Mouse (Mus musculus) hindbrain, embryonic 12.5 days (tissue): ENCODE measurements around the gene Sel1l3. TPM values are rescaled to one million over a fixed set of nuclear protein-coding genes. Genes with fewer than 3 reads are reported as not detected.

Experiments
- ATAC-seq: fragments of 200-750 bp; cut with Nextera tagmentation; 2 replicates; pipeline ENCODE4 v1.8.0; 2017; ENCODE audit warnings: moderate TSS enrichment; ENCODE audit not compliant: low FRiP score
- H3K27ac ChIP-seq: fragments of 300-500 bp; sonication (generic); 2 replicates; pipeline ENCODE4 v1.5.1; 2016; ENCODE audit warnings: mild to moderate bottlenecking
- H3K27me3 ChIP-seq: fragments of 300-500 bp; sonication (generic); 2 replicates; pipeline ENCODE4 v1.6.1; 2016; ENCODE audit warnings: mild to moderate bottlenecking
- H3K36me3 ChIP-seq: fragments of 300-500 bp; sonication (generic); 2 replicates; pipeline ENCODE4 v1.6.1; 2016; ENCODE audit warnings: mild to moderate bottlenecking
- H3K4me1 ChIP-seq: fragments of 300-500 bp; sonication (generic); 2 replicates; pipeline ENCODE4 v1.6.1; 2016
- H3K4me2 ChIP-seq: fragments of 300-500 bp; sonication (generic); replicated peaks from 2 replicates; pipeline ENCODE4 v1.6.1; 2016; ENCODE audit warnings: mild to moderate bottlenecking
- H3K4me3 ChIP-seq: fragments of 300-500 bp; sonication (generic); 2 replicates; pipeline ENCODE4 v1.5.1; 2016; ENCODE audit warnings: mild to moderate bottlenecking
- H3K9ac ChIP-seq: fragments of 300-500 bp; sonication (generic); 2 replicates; pipeline ENCODE4 v1.6.1; 2016; ENCODE audit warnings: mild to moderate bottlenecking, moderate library complexity
- H3K9me3 ChIP-seq: fragments of 300-500 bp; sonication (generic); replicated peaks from 2 replicates; pipeline ENCODE4 v1.6.1; 2016; ENCODE audit warnings: mild to moderate bottlenecking
- WGBS: fragments of 180-500 bp; shearing (Covaris S2); methylation state at CpG from one replicate; pipeline ENCODE4 v1.1.7; 2016; 5-methylcytosine and 5-hydroxymethylcytosine counted together
- polyA plus RNA-seq: library from polyadenylated mRNA; unstranded; fragments of >200 nt; fragmentation: Nextera tagmentation; extraction: Ambion mirVana; gene quantifications from 2 replicates; pipeline ENCODE4 v1.2.1, GENCODE M21; 2016

The Sel1l3 gene
- polyA plus RNA-seq, 1 experiment from 2014 or later = 5.1 TPM

DNA sequence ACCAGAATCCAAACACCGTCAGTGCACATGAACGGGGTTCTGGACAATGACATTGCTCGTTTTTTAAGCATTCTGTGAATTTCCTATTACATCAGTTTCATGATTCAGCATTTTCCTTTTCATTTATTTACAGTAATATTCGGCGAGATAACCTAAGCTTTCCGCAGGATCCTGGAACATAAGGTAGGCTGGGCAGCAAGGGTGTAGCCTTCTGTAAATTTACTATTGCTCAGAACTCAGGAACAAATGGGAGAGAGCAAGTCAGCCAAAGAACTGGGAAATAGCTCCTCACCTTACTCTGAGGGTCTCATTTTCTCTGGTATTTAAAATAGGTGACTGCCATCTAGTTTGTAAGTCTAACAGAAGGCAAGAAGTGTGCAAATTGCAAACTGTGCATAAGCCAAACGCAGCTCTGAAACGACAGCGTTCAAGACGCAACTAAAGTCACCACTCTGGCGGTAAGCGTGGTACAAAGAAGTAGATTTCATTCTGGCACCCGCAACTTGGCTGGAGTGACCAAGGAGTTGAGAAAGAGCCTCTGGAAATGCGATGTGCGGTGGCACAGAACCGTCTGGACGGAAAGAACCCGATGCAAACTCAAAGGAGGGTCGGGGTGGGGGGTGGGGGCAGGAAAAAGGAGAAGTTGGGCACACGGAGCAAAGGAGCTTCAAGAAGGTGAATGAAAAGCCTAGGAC is 1.5 kb downstream of the Sel1l3 start:
- Histone ChIP-seq H3K27me3 (peaks cover 27% of the 10 kb centered on the region), H3K4me1 (peaks cover 20% of the 10 kb centered on the region), H3K9ac (peak overlapping the region; percentile 75), H3K4me2 (peak overlapping the region; percentile 98), H3K27ac (no peak overlapping the region), H3K9me3 (no peaks in the 10 kb centered on the region), H3K4me3 (peak overlapping the region; percentile 70), H3K36me3 (no peaks in the 10 kb centered on the region)
- ATAC-seq = no peak
- WGBS = 23% methylated on average over 20 of the region's 20 CpGs

DNA sequence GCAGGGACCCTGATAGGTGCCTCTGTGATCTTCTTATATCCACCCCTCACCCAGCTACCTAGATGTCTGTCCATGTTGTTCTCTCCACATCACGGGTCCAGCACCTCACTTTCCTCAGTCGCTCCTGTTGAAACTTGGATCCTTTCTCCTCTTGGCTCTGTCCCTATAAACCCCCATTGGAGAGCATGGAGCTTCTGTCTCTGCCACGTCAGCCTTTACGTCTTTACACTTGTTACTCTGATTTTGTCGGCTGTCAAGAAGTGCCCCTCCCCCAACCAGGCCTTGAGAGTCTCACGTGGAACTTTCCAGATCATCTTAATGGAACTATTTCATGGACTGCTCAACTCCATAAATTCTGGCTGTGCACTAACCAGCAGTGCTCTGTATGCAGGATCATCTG is 2.5 kb downstream of the Sel1l3 start:
- H3K4me2 ChIP-seq = 0 out of 2 replicates have a peak overlapping the region, but pooled peaks have one; percentile 3
- H3K4me1 ChIP-seq = peaks cover 20% of the 10 kb centered on the region
- H3K9ac ChIP-seq = no peak overlapping the region
- H3K4me3 ChIP-seq = no peak overlapping the region
- no peaks in the 10 kb centered on the region for H3K9me3 ChIP-seq
- no peak overlapping the region for H3K27ac ChIP-seq
- H3K36me3 ChIP-seq = no peaks in the 10 kb centered on the region
- ATAC-seq = no peak
- WGBS = 54% methylated on average over 6 of the region's 6 CpGs
- H3K27me3 ChIP-seq = peaks cover 27% of the 10 kb centered on the region

DNA sequence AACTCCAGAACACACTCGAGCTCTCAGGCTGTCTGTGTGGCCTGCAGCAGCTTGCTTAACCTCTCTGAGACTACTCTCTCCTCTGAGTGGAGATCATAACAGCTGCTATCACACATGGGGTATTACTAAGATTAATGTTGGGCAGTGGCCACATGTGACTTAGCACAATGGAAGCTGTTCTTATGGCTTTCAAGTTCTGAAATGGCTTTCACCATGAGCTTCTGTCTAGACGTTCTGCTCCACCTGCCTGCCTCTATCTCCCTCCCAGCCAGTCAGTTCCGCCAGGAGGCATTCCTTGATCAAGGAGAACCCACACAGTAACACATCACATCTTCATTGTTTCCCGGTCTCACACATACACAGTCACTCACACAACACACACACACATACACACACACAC is 3.2 kb downstream of the Sel1l3 start:
- H3K27me3 ChIP-seq = peaks cover 27% of the 10 kb centered on the region
- peaks cover 20% of the 10 kb centered on the region for H3K4me1 ChIP-seq

DNA sequence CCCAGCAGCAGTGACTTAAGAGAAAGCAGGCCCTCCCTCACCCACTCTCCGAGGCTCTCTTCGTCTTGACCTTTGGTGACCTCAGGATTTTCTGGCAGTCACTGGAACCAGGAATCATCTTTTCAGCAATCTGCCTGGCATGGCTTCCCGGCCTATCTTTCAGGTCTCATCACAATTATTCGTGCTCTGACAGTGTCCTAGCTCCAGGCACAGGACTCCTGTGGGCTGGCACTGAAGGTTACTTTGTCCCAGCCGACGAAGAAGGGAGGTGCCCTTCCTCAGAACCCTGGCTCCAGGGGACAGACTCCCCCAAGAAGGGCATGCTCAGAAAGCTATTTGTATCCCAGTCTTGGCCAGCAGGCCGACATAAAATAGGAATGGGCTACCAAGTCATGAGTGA is 4.0 kb downstream of the Sel1l3 start:
- H3K4me3 ChIP-seq = no peak overlapping the region
- peaks cover 17% of the 10 kb centered on the region for H3K4me1 ChIP-seq
- no peak for ATAC-seq
- H3K27me3 ChIP-seq = peaks cover 27% of the 10 kb centered on the region
- 37% methylated on average over 7 of the region's 7 CpGs for WGBS
- H3K27ac ChIP-seq = no peak overlapping the region
- H3K36me3 ChIP-seq = no peaks in the 10 kb centered on the region
- H3K4me2 ChIP-seq = no peak overlapping the region
- H3K9ac ChIP-seq = no peak overlapping the region
- no peaks in the 10 kb centered on the region for H3K9me3 ChIP-seq

More for the DNA sequence above, 3.2 kb downstream of the Sel1l3 start:
- H3K9me3 ChIP-seq = no peaks in the 10 kb centered on the region
- WGBS = 75% methylated on average over 4 of the region's 4 CpGs
- H3K4me2 ChIP-seq = no peak overlapping the region
- no peak for ATAC-seq
- H3K27ac ChIP-seq = no peak overlapping the region
- no peaks in the 10 kb centered on the region for H3K36me3 ChIP-seq
- H3K9ac ChIP-seq = no peak overlapping the region
- H3K4me3 ChIP-seq = no peak overlapping the region

DNA sequence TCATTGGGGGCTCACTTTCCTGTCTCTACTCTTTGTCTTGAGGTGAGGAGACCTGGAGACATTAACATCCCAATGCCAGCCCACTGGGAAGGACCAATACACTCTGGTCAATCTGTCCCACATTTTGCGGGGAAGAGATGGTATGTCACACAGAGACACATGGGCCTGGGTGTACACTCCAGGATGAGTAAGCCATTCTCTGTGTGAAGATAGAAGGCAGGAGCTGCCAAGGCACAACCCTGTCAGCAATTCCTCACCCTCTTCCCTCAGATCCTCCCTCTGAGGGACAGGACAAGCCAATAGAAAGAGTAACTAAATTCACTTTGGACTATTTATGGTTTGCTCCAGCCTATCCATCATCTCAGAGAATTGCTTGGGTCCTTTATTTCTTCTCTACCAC is 5.0 kb downstream of the Sel1l3 start:
- Histone ChIP-seq H3K4me2 (no peak overlapping the region), H3K27ac (no peak overlapping the region), H3K4me1 (peaks cover 9% of the 10 kb centered on the region), H3K9me3 (no peaks in the 10 kb centered on the region), H3K9ac (no peak overlapping the region), H3K27me3 (peaks cover 27% of the 10 kb centered on the region), H3K4me3 (no peak overlapping the region), H3K36me3 (no peaks in the 10 kb centered on the region)
- 89% methylated on average over 1 of the region's 1 CpGs for WGBS
- ATAC-seq = no peak

DNA sequence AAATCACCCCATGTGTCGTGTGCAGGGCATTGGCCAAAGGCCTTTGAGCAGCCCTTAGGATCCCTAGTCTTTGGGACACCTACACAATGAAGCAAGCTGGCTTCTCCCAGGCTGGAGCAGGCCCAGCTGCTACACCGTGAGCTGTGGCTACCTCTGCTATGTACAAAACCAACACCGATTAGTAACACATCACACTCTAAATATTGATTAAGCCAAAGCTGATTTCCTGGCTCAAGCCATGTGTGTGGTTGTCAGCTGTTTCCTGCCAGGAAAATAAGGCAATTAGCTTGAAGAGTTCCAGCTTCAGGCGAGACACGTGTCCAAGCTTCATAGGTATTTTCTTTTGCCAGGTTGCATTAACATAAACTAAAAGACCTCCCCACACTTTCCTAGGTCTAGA is 7.2 kb downstream of the Sel1l3 start:
- no peak overlapping the region for H3K4me2 ChIP-seq
- H3K4me3 ChIP-seq = no peak overlapping the region
- ATAC-seq = no peak
- no peak overlapping the region for H3K9ac ChIP-seq
- WGBS = 71% methylated on average over 5 of the region's 5 CpGs
- H3K27ac ChIP-seq = no peak overlapping the region
- H3K9me3 ChIP-seq = no peaks in the 10 kb centered on the region
- peaks cover 6% of the 10 kb centered on the region; the same call in 1 of the 2 replicates for H3K4me1 ChIP-seq
- peaks cover 15% of the 10 kb centered on the region for H3K27me3 ChIP-seq
- no peaks in the 10 kb centered on the region for H3K36me3 ChIP-seq

DNA sequence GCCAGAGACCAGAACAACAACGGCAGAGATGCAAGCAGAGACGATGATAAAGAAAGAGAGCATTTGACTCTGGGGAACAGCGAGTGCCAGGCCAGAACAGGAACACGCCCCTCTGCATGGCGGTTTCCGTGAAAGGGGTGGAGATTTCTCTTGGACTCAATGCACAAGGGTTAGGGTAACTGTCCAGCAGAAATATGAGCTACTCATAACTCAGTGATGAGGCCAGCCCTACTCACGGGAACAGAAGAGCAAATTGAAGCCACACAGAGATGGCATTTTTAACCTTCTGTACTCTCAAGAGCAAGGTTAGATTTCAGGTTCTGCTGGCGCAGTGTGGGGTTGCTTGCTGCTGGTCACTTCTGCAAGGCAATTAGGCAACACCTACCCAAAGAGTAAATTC is 11.0 kb downstream of the Sel1l3 start:
- no peaks in the 10 kb centered on the region for H3K27me3 ChIP-seq
- H3K9ac ChIP-seq = no peak overlapping the region
- H3K9me3 ChIP-seq = no peaks in the 10 kb centered on the region
- no peaks in the 10 kb centered on the region for H3K4me1 ChIP-seq
- no peak overlapping the region for H3K4me2 ChIP-seq
- H3K36me3 ChIP-seq = no peaks in the 10 kb centered on the region
- H3K4me3 ChIP-seq = no peak overlapping the region
- 88% methylated on average over 8 of the region's 8 CpGs for WGBS
- no peak for ATAC-seq
- H3K27ac ChIP-seq = no peak overlapping the region

DNA sequence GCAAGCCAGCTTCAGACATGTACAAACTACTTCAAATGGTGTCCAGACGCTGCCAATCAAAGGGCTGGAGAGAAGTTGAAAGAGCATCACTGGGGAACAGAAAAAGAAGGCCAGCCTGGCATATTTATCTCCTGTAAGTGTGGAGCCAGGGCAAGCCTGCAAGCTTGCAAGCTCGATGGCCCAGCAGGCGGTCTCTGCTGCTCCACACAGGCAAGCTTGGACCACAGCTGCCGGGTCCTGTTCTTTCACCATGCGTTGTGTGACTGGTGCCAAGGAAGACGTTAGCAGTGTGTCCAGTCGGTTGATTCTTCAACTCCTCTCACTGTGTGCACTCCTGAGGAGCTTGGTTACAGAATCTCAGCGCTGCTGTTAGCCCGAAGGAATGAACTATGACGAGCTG is 12.9 kb downstream of the Sel1l3 start:
- Histone ChIP-seq H3K4me2 (no peak overlapping the region), H3K27ac (no peak overlapping the region), H3K4me1 (no peaks in the 10 kb centered on the region), H3K27me3 (no peaks in the 10 kb centered on the region), H3K9ac (no peak overlapping the region), H3K36me3 (no peaks in the 10 kb centered on the region), H3K4me3 (no peak overlapping the region), H3K9me3 (no peaks in the 10 kb centered on the region)
- 80% methylated on average over 10 of the region's 10 CpGs for WGBS
- ATAC-seq = no peak

DNA sequence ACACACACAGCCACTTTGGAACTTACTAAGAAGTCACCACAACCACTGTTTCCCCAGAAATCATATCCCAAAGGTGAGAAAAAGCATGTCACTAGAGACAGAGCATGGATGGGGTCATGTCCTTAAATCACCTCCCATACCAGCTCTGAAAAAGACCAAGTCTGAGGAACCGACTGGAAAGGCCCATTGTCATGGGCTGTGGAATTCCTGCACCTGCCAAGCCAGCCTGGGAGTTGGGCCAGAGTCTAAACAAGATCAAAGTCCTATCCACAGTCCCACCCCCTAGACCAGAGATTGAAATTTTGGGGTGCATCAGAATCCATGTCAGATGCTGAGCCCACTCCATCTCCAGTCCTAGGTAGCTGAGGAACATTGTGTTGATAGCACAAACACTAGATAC is 15.3 kb downstream of the Sel1l3 start:
- no peak overlapping the region for H3K9ac ChIP-seq
- H3K27ac ChIP-seq = no peak overlapping the region
- no peak overlapping the region for H3K4me3 ChIP-seq
- no peaks in the 10 kb centered on the region for H3K36me3 ChIP-seq
- 73% methylated on average over 1 of the region's 1 CpGs for WGBS
- no peaks in the 10 kb centered on the region for H3K4me1 ChIP-seq
- no peaks in the 10 kb centered on the region for H3K27me3 ChIP-seq
- H3K9me3 ChIP-seq = no peaks in the 10 kb centered on the region
- no peak for ATAC-seq
- no peak overlapping the region for H3K4me2 ChIP-seq

DNA sequence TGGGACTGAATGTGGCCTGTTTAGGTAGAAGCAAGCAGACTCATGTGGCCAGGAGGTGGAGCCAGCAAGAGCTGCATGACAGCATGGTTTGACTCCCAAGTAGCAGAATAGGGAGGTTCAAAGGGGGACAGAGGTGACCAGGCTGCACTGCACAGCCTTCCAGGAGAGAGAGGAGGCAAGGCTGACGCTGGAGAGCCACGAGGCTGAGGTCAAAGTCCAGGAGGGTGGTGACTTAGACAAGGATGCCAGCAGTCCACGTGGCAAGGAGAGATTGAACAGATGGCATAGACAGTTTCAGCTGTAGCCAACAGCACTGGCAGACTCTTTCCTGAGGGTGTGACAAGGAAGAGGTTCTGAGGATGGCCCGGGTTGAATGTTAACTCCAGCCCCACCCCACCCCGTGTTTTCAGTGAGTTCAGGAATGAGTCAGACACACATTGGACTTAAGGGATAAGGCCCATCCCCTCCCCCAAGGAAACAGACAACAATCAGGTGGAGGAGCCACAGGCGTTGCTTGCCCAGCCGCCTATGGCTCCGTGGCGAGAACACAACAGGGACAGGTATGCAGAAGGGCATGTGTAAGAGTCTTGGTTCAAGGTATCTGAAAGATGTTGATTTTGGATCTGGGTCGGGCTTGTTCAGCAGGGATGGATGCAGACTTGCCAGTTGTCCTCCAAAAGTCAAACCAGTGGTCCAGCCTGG is 17.2 kb downstream of the Sel1l3 start:
- Histone ChIP-seq H3K4me1 (no peaks in the 10 kb centered on the region), H3K4me2 (no peak overlapping the region), H3K27me3 (no peaks in the 10 kb centered on the region), H3K36me3 (no peaks in the 10 kb centered on the region), H3K4me3 (no peak overlapping the region), H3K27ac (no peak overlapping the region), H3K9me3 (no peaks in the 10 kb centered on the region), H3K9ac (no peak overlapping the region)
- WGBS = 77% methylated on average over 10 of the region's 10 CpGs
- ATAC-seq = no peak

DNA sequence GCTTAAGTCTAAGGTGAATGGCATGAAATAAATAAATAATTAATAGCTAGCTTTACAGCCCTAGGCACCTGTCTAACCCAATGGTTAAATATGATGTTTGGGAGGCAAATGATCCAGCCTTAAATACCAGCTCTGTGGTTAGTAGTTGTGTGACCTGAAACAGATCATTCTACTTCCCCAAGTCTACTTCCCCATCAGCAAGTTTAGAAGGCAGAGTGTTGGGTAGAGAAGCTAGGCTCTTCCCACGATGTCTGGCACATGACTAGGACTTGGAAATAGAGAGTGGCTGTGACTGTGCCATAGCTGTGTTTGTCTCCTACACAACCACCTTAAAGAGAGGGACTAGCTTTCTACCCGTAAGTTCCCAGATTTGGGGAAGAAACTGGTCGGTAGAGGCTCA is 18.9 kb downstream of the Sel1l3 start:
- Histone ChIP-seq H3K36me3 (no peaks in the 10 kb centered on the region), H3K9ac (no peak overlapping the region), H3K27me3 (no peaks in the 10 kb centered on the region), H3K4me2 (no peak overlapping the region), H3K27ac (no peak overlapping the region), H3K4me3 (no peak overlapping the region), H3K9me3 (no peaks in the 10 kb centered on the region), H3K4me1 (no peaks in the 10 kb centered on the region)
- ATAC-seq = no peak
- 97% methylated on average over 3 of the region's 3 CpGs for WGBS

DNA sequence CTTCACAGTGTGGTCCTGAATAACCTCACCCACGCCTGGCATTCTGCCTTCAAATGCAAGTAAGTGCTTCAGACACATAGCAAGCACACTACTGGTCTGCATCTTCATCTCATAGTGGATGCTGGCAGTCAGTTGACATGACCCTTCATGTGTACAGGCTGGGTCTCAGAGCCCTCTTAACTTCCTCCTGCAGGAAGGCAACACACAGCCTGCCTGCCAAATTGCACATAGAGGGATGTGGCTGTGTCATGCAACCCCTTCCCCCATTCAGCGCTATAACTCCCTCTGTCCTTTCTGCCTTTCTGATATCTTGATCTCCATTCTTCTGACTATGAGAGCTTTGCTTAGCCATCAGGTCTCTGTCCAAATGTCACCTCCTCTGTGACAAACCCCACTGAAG is 19.3 kb downstream of the Sel1l3 start:
- no peak overlapping the region for H3K9ac ChIP-seq
- WGBS = 85% methylated on average over 2 of the region's 2 CpGs
- no peak overlapping the region for H3K4me2 ChIP-seq
- H3K36me3 ChIP-seq = no peaks in the 10 kb centered on the region
- H3K4me1 ChIP-seq = no peaks in the 10 kb centered on the region
- no peaks in the 10 kb centered on the region for H3K27me3 ChIP-seq
- no peak overlapping the region for H3K4me3 ChIP-seq
- no peak for ATAC-seq
- no peak overlapping the region for H3K27ac ChIP-seq
- no peaks in the 10 kb centered on the region for H3K9me3 ChIP-seq
